Mouse (Mus musculus) forebrain, embryonic 11.5 days (tissue): ENCODE measurements around the gene BC107364. TPM values are rescaled to one million over a fixed set of nuclear protein-coding genes. Genes with fewer than 3 reads are reported as not detected.

Experiments used
- ATAC-seq: fragments of 200-750 bp; cut with Nextera tagmentation; replicated peaks from 2 replicates; pipeline ENCODE4 v1.8.0; 2017; ENCODE audit warnings: moderate TSS enrichment; ENCODE audit not compliant: low FRiP score
- DNase-seq: peaks from one replicate; pipeline ENCODE4 v3.0.0-alpha.2; 2017; ENCODE audit warnings: low spot score
- H3K27ac ChIP-seq: fragments of 300-500 bp; sonication (generic); 2 replicates; pipeline ENCODE4 v1.5.1; 2014; ENCODE audit warnings: low read depth, low read length
- H3K27me3 ChIP-seq: fragments of 300-500 bp; sonication (generic); 2 replicates; pipeline ENCODE4 v1.6.1; 2014; ENCODE audit warnings: mild to moderate bottlenecking, low read length, mixed read lengths; ENCODE audit not compliant: control insufficient read depth, insufficient read depth
- H3K36me3 ChIP-seq: fragments of 300-500 bp; sonication (generic); 2 replicates; pipeline ENCODE4 v1.6.1; 2014; ENCODE audit warnings: mild to moderate bottlenecking, low read length, moderate library complexity, mixed read lengths; ENCODE audit not compliant: control insufficient read depth, insufficient read depth
- H3K4me1 ChIP-seq: fragments of 300-500 bp; sonication (generic); replicated peaks from 2 replicates; pipeline ENCODE4 v1.6.1; 2014; ENCODE audit warnings: low read length, mixed read lengths; ENCODE audit not compliant: control insufficient read depth, insufficient read depth
- H3K4me2 ChIP-seq: fragments of 300-500 bp; sonication (generic); 2 replicates; pipeline ENCODE4 v1.6.1; 2014; ENCODE audit warnings: low read depth, mild to moderate bottlenecking, low read length, moderate library complexity, mixed read lengths; ENCODE audit not compliant: severe bottlenecking
- H3K4me3 ChIP-seq: fragments of 300-500 bp; sonication (generic); 2 replicates; pipeline ENCODE4 v1.5.1; 2014; ENCODE audit warnings: low read depth, low read length
- H3K9ac ChIP-seq: fragments of 300-500 bp; sonication (generic); 2 replicates; pipeline ENCODE4 v1.6.1; 2014; ENCODE audit warnings: low read length
- H3K9me3 ChIP-seq: fragments of 300-500 bp; sonication (generic); 2 replicates; pipeline ENCODE4 v1.6.1; 2016; ENCODE audit warnings: low read length, mixed read lengths; ENCODE audit not compliant: control insufficient read depth
- WGBS: fragments of 180-500 bp; shearing (Covaris S2); extraction: QIAGEN DNeasy Blood & Tissue Kit; methylation state at CpG from one replicate; pipeline ENCODE4 v1.1.7; 2014; 5-methylcytosine and 5-hydroxymethylcytosine counted together
- polyA plus RNA-seq: library from polyadenylated mRNA; unstranded; fragments of >200 nt; fragmentation: Nextera tagmentation; extraction: Ambion mirVana; gene quantifications from 2 replicates; pipeline ENCODE4 v1.2.1, GENCODE M21; 2014

The BC107364 gene
- polyA plus RNA-seq, 1 experiment from 2014 or later: not detected

- Histone ChIP-seq H3K27ac (no peak overlapping the region), H3K36me3 (no peaks in the 10 kb centered on the region), H3K4me3 (no peak overlapping the region), H3K4me1 (peaks cover 3% of the 10 kb centered on the region; the same call in 1 of the 2 replicates), H3K27me3 (no peaks in the 10 kb centered on the region), H3K9ac (no peak overlapping the region), H3K4me2 (no peak overlapping the region), H3K9me3 (no peaks in the 10 kb centered on the region)
- 76% methylated on average over 7 of the region's 7 CpGs for WGBS
- DNase-seq (no peak), ATAC-seq (no peak)
Measured at GRCm38 (mm10) chr3:96417850-96418815, 34.0 kb downstream of the BC107364 start.

GRCm38 (mm10) chr3:96416595-96416994, 35.5 kb downstream of the BC107364 start:
- ATAC-seq: no peak
- 97% methylated on average over 6 of the region's 6 CpGs for WGBS

GRCm38 (mm10) chr3:96416056-96416455, 36.0 kb downstream of the BC107364 start:
- H3K9ac ChIP-seq: no peak overlapping the region
- ATAC-seq: no peak
- 94% methylated on average over 2 of the region's 2 CpGs for WGBS

More at GRCm38 (mm10) chr3:96416595-96416994, 35.5 kb downstream of the BC107364 start:
- no peaks in the 10 kb centered on the region for H3K36me3 ChIP-seq
- no peak for DNase-seq
- no peaks in the 10 kb centered on the region for H3K27me3 ChIP-seq
- no peak overlapping the region for H3K27ac ChIP-seq
- H3K4me2 ChIP-seq: no peak overlapping the region
- no peak overlapping the region for H3K4me3 ChIP-seq
- no peak overlapping the region for H3K9ac ChIP-seq
- H3K4me1 ChIP-seq: peaks cover 3% of the 10 kb centered on the region; the same call in 1 of the 2 replicates
- no peaks in the 10 kb centered on the region for H3K9me3 ChIP-seq

GRCm38 (mm10) chr3:96414951-96415327, 37.2 kb downstream of the BC107364 start:
- Histone ChIP-seq H3K4me2 (peak overlapping the region; percentile 85), H3K9ac (no peak overlapping the region; the same call in 1 of the 2 replicates), H3K9me3 (no peaks in the 10 kb centered on the region), H3K4me1 (peaks cover 3% of the 10 kb centered on the region; the same call in 1 of the 2 replicates), H3K4me3 (peak overlapping the region; percentile 63), H3K27me3 (peaks cover 3% of the 10 kb centered on the region), H3K27ac (no peak overlapping the region), H3K36me3 (no peaks in the 10 kb centered on the region)
- WGBS: 41% methylated on average over 7 of the region's 7 CpGs
- ATAC-seq (no peak; the same call in 1 of the 2 replicates), DNase-seq (no peak)

More at GRCm38 (mm10) chr3:96416056-96416455, 36.0 kb downstream of the BC107364 start:
- Histone ChIP-seq H3K4me1 (peaks cover 3% of the 10 kb centered on the region; the same call in 1 of the 2 replicates), H3K27me3 (no peaks in the 10 kb centered on the region), H3K9me3 (no peaks in the 10 kb centered on the region), H3K36me3 (no peaks in the 10 kb centered on the region), H3K4me2 (no peak overlapping the region), H3K27ac (no peak overlapping the region), H3K4me3 (no peak overlapping the region)
- DNase-seq: no peak

GRCm38 (mm10) chr3:96414126-96414950, 37.8 kb downstream of the BC107364 start:
- Histone ChIP-seq H3K4me2 (peak overlapping the region; percentile 85), H3K9me3 (no peaks in the 10 kb centered on the region), H3K27ac (peak overlapping the region; percentile 86), H3K4me3 (peak overlapping the region; percentile 63), H3K36me3 (no peaks in the 10 kb centered on the region), H3K27me3 (peaks cover 9% of the 10 kb centered on the region), H3K4me1 (peaks cover 3% of the 10 kb centered on the region; the same call in 1 of the 2 replicates), H3K9ac (peak overlapping the region; percentile 97)
- DNase-seq (peak; percentile 93), ATAC-seq (peak; percentile 90)
- under 1% methylated on average over 64 of the region's 64 CpGs for WGBS

GRCm38 (mm10) chr3:96413581-96414125, 38.5 kb downstream of the BC107364 start:
- H3K36me3 ChIP-seq: no peaks in the 10 kb centered on the region
- WGBS: 38% methylated on average over 9 of the region's 9 CpGs
- H3K27ac ChIP-seq: no peak overlapping the region
- peak overlapping the region; percentile 63 for H3K4me3 ChIP-seq
- ATAC-seq (no peak), DNase-seq (no peak)
- H3K9me3 ChIP-seq: no peaks in the 10 kb centered on the region
- peaks cover 13% of the 10 kb centered on the region for H3K27me3 ChIP-seq
- H3K4me1 ChIP-seq: peaks cover 5% of the 10 kb centered on the region; the same call in 1 of the 2 replicates
- H3K4me2 ChIP-seq: peak overlapping the region; percentile 85
- H3K9ac ChIP-seq: peak overlapping the region; percentile 97; the same call in 1 of the 2 replicates

DNA sequence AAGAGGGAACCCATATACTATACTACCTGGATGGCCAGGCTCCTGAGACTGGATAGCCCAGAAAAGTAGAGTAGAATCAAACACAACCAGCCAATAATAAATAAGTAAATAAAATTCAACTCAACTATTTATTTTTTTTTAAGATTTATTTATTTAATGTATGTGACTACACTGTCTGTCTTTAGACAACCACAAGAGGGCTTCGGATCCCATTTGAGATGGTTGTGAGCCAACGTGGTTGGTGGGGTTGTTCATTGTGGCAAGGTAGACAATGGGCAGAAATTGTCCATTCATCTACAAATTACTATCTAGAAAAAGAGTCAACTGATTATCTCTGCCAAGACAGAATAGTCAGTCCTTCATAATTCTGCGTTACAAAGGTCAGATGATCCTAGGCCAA, 40.3 kb downstream of the BC107364 start:
- Histone ChIP-seq H3K27ac (no peak overlapping the region), H3K36me3 (no peaks in the 10 kb centered on the region), H3K27me3 (peaks cover 19% of the 10 kb centered on the region), H3K4me1 (peaks cover 5% of the 10 kb centered on the region; the same call in 1 of the 2 replicates), H3K9ac (no peak overlapping the region), H3K4me2 (no peak overlapping the region), H3K4me3 (no peak overlapping the region), H3K9me3 (no peaks in the 10 kb centered on the region)
- WGBS: 80% methylated on average over 3 of the region's 3 CpGs
- ATAC-seq: no peak
- no peak for DNase-seq

DNA sequence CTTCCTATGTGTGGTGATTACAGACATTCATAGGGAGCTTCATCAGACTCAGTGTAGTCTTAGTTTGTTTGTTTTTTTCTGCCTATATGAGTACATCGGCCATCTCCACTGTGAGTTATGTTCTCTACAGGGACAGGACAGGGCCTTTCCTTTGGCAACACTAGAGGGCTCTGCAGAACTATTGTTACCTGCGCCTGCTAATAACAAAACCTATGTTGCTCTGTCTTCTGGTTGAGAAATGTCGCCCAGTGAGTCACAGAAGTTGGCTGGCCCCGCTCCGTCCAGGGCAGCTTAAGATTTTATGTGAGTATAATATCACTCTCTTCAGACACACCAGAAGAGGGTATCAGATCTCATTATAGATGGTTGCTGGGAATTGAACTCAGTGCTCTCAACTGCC, 41.1 kb downstream of the BC107364 start:
- no peak for DNase-seq
- Histone ChIP-seq H3K4me2 (no peak overlapping the region), H3K4me1 (peaks cover 5% of the 10 kb centered on the region; the same call in 1 of the 2 replicates), H3K27ac (no peak overlapping the region), H3K27me3 (peaks cover 24% of the 10 kb centered on the region), H3K9ac (no peak overlapping the region), H3K9me3 (no peaks in the 10 kb centered on the region), H3K36me3 (no peaks in the 10 kb centered on the region), H3K4me3 (no peak overlapping the region)
- WGBS: 84% methylated on average over 5 of the region's 5 CpGs
- no peak for ATAC-seq
